Mouse (Mus musculus): ENCODE results near the gene Alox12.
A peak's percentile ranks its signal among the peaks of the same experiment; 100 is the strongest.

Alox12 gene

DNA sequence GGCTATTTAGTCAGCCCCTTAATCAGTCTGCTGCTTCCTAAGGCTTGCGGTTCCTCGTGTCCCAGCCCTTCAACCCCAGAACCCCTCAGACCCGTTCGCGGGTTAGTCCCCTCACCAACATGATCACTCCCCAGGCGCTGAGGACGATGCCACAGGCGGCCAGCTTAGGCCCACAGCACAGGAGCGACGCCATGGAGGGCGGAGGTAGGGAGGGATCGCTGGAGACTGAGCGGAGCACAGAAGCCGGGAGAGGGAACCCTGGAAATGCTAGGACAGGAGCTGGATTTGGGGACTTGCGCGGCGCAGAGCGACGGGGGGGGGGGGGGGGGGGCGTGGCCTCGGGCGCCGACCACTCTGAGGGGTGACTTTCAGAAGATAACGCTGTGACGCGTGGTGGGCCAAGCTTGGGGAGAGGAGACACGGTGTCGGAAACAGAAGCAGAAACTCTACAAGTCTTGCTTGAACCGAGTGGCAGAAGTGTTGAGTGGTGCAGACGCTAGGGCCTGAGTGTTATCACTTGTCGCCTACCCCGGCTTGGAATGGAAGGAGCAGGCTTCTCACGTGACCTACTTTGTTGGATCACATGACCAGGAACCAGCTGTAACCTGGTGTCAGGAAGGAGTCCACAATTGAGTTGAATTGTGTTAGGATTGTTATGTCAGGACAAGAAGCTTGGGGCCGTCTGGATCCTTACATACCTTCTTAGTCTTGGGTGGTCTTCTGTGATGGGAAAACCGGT lies 15.4 kb downstream of the Alox12 start, which contains the start of the genes Gm21988 and Rnasek:
TSS of gene Gm21988 (minus strand) at position 290 of the 739 bp plus-strand sequence.
TSS of gene Rnasek (minus strand) at position 302 of the 739 bp plus-strand sequence.
- peak; percentile 75 for DNase-seq (ENCODE audit: low read depth, low spot score)

DNA sequence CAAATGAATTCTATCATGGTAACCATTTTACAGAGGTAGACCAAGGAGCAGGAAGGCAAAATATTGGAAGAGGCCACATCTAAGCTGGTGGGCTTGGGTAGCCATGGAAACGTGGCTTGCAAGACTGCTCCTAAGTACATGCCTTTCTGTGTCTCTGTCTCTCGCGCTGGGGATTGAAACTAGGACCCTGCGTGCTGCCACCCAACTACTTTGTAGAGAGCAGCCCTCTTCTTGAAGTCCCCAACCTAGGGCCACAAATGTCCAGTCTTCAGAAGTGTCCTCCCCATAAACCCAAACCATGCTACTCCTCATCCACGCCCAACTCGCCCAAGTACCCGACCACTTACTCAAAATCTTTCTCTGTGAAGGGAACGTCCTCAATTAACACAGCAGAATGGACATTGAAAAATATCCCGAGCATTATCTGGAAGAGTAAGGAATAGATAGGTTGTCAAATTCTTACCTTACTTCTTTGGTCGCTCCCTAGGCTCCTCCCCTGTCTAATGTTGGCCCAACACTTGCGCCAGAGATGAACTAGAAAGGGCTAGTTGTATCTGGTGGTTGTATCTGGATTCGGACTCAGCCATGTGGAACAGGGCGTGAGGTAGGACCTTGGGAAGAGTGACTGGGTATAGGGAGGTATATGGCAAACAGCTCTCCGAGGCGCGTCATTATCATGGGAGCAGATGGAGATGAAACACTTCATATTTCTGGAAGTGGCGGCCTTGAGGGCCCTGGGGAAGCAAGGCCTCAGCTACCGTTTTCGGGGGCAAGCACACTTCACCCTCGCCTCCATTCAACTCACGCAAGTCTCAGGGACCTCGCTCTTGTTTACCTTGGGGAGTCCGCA lies 16.3 kb downstream of the Alox12 start:
- DNase-seq (ENCODE audit: low read depth, low spot score) = no peak

DNA sequence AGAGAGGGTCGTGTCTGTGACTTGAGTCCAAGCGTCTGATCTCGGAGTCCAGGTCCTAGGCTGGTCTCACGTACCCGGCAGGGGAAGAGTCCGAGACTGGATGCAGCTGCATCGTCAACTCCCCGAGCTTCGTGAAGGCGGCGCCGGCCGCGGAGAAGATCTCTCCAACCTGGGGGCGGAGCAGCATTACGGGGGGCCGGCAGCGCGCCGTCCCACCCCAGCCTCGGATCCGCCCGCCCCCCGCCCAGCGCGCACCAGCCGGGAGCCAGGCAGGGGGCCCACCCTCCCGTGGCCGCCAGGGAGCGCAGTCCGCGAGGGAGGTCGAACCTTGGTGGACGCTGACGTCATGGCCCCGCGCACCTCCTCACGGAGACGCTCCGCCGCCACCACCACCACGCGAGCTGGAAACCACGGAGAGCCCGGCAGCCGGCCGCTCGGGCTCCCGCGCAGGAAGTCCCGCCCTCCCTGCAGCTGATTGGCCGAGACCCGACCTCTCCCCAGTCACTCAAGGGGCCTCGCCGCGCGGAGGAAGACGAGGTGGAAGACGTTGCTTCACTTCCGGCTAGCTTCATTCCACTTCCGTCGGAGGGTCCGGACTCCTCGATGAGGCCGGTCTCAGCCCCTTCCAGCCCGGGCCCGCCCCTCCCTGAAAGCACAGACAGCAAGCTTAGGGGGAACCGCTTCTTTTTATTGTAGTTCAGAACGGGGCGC lies 17.5 kb downstream of the Alox12 start, which contains the start of gene 0610010K14Rik:
TSS of gene 0610010K14Rik (minus strand) at position 458 of the 711 bp plus-strand sequence.
- DNase-seq (ENCODE audit: low read depth, low spot score) = peak; percentile 91

DNA sequence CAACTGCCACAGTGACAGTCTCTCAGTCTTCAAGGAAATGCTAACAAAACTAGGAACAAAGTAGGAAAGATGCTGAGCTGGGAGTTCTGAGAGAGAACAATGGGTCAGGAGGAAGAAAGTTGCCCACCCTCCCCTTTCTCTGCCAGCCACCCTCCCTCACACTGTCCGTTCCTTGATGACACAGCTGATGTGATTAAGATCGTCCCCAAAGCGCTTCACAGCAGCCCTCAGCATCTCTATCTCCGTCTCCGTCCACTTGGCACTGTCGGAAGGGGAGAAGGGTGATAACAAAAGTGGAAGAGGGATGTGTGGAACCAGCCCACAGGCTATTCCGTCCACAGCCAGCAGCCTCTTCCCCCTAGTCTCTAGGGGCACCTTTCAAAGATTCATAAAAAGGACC lies 18.4 kb downstream of the Alox12 start:
- no peak for DNase-seq (ENCODE audit: low read depth, low spot score)

DNA sequence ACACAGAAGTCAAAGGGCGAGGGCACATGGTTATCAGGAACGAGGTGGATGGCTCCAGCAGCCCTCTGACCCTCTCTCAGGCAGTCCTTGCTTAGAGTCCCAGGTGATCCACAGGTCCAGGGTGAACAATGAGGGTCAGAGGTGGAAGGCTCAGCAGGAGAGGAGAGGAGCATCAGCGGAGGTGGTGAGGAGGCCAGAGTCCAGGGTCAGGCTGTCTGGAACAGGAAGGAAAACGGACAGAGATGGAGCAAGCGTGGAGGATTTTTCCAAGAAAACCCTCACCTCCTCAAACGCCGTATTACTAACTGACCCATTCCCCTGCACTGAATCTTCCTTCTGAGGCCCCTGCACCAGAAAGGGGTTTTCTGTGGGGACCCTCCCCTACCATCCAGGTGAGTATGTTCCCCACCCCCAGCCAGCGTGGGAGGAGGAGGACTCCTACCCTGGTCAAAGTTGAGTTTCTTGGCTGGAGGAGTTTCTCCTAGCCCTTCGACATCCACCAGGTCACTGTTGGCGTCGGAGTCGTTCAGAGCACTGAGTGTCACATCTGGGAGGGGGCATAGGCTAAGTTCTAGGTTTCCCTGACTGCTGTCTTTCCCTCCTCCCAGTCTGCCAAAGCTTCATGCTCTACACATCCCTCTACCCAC lies 19.8 kb downstream of the Alox12 start:
- DNase-seq (ENCODE audit: low read depth, low spot score) = no peak

DNA sequence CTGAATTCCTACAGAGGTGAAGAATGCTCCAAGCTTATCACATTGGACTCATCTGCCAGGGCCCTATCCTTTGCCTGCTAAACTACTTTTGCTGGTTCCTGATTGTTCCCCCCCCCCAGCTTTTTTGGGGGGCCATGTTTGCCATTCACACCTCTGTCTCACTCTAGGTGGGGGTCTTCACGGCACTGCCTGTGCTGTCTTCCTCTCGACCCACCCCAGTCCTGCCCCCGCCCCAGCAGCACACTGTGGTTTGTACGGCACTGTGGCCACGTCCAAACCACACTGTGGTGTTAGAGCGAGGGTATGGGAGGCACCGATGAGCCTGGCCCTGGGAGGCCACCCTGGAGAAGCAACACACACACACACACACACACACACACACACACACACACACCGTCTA lies 20.7 kb downstream of the Alox12 start:
- DNase-seq (ENCODE audit: low read depth, low spot score) = no peak

DNA sequence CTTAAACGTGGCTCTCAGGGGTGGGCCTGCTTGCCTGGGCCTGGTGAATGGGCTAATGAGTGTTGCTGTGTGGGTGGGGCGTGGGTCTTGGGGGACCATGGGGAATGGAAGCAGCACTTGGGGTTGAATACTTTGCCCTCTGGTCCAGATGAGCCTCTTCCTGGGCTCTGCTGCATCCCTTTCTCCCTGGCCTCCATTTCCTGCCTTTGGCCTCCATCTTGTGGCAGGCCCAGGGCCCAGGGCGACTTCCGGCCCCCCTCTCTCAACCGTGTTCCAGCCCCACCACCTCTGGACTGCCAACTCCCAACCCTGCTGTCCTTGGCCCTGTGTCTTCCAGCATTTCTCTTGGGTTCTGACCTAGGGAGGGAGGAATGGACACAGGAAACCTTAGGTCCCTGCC lies 21.1 kb downstream of the Alox12 start:
- DNase-seq (ENCODE audit: low read depth, low spot score) = no peak

DNA sequence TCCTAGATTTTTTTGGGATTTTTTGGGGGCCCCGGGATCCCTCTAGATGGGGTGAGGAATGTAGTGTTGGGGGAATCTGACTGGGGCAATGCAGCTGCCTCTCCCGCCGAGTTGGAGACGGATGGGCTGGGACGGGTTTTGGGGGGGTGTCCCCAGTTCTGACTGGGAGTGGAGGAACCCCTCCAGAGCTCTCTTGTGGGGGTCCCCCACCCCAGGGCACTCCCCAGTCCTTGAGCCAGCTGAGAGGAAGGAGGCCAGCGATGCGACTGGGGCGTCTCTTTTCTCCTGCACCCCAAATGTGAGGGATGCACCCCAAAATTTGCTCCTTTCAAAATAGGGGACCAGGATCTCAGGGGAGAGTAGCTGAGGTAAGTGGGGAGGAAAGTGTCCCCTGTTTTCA lies 22.1 kb downstream of the Alox12 start:
- no peak for DNase-seq (ENCODE audit: low read depth, low spot score)

DNA sequence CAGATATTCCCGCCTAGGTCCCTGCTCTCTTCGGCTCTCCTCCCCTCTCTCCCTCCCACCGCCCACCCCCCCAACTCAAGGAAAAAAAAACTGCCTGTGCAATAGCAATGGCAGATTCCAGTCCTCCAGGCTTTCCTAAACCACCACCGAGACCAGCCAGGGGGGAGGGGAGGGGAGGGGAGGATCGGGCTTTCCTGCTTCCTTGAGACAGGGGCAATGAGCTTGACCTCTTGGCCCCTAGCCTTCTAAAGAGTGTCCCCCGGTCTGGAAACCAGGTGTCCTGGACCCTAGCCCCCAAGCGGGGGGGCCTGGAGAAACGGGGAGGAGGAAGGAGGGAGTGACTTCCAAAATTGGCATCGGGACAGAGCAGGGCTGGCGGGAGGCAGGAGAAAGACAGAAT lies 22.6 kb downstream of the Alox12 start:
- DNase-seq (ENCODE audit: low read depth, low spot score) = no peak

DNA sequence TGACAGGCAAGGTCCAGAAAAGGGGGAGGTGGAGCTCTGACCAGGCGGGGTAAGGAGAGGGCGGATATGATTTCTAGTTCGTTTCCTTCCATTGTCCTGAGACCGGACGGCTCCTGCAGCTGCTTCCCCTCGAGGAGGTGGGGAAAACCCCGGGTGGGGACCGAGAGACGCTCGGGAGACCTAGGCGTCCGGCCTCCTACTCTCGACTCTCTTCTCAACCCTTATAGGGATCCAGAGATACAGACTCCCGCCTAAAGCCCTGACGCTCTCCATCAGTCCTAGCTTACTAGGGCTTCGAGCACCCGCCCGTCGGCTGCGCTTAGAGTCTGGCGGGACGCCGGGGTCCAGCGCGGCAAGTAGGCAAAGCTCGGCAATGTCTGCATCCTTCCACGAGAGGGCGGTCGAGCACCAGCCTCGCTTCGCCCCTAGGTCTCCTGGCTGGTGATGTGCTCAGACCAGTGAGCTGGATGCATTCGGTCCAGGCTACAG lies 24.9 kb downstream of the Alox12 start:
- peak; percentile 71 for DNase-seq (ENCODE audit: low read depth, low spot score)

DNA sequence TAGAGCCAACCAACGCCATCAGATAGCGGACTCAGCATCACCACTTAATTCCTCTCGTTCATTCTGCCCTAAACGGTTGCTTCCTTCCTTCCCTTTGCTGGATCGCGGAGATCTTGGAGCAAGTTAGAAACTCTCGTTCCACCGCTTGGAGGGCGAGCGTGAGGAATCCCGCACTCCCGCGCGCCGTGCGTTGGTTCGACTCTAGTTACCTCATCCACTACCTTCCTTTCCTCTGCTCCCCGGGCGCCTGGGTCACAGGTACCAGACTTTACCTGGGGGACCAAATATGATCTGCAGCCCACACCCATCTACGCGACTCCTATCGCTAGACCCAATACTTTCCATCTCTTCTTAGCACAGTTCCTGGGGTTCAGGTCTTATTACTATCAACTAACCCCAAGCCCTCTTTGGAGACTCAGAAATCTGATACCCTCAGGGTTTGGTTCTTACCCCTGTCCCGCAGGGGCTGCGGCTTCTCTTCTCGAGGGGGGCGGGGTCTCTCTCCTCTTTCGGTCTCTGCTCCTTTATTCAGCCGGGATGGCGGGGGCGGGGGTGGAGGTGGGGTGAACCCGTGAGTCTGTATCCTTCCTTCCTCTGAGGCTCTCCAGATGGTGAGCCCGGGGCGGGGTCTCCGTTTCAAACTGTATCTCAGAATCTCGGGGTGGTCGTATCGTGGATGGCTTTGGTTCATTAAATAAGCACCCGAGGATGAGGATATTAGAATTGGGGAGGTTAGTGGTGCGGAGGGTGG lies 25.7 kb downstream of the Alox12 start, which contains the start of gene Bcl6b:
TSS of gene Bcl6b (minus strand) at position 539 of the 751 bp plus-strand sequence.
- DNase-seq (ENCODE audit: low read depth, low spot score) = no peak

DNA sequence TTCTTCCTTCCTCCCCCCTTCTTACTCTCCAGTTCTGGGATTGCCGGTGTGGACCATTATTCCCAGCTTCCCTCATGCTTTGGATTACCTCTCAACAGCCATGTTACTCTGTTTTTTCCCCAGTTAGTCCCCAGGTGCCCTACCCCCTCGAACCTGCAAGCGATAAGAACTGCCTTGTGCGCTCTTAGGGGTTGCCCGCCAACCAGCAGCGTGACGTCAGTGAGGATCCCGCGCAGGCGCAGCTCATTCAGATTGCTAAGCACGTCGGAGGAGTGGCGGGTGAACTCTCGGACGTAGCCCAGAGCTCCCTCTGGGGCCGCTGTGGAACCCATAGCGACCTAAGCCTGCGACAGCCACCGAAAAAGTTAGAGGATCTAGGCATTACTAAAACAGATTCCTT lies 26.3 kb downstream of the Alox12 start:
- DNase-seq (ENCODE audit: low read depth, low spot score) = peak; percentile 68

DNA sequence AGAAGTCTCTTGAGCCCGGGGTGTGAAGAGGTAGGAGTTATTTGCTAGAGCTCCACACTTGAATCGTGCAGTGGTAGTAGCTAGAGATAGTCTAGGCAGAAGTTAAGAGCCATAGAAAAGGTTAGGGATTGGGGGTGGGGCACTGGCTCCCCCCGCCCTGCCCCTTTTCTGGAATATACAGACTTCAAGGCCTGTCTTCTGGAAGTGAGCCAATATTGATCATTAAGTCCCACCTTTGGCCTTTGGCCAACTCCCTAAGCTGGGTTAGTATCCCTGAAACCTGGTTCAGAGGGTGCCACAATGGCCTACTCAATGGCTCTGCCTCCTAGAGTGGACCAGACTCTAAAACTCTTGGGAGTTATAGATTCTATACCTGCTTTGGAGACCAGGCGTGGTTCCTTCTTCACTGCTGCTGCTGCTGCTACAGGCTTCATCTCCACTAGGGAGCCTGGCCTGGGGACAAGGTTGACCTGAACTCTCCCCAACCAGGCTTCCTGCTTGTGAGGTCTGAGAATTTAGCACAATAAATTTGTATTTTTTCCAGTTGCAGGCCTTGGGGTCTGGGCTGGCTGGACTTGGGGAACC lies 27.4 kb downstream of the Alox12 start:
- no peak for DNase-seq (ENCODE audit: low read depth, low spot score)

DNA sequence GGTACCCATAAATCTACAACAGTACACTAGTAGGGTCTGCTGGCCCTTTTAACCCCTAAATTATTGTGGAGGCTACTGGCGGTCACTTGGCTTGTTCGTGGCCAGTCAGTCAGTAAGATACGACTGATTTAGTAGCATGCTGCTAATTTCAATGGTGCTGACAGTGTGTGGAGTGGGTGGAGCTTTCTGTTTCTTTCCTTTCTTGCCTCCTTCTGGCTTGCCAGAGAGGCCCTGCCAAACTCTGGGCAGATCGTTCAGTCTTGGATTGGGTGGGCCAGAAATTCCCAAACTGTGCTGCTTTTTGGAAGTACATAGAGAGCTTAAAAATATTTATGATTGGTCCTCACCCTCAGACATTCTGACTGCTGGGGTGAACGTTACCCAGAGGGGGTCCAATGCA lies 28.0 kb downstream of the Alox12 start:
- DNase-seq (ENCODE audit: low read depth, low spot score) = no peak

DNA sequence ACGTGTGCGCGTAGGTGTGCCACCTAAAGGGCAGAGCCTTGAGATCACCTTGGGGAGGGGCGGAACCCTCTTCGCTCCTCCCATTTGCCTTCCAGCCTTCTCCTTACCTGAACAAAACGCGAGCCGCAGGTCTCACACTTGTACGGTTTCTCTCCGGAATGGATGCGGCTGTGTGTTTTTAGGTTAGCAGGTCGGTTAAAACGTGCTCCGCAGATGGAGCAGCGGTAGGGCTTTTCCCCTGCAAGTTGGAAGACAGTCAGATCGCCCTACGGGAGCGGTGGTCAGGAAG lies 28.6 kb downstream of the Alox12 start:
- DNase-seq (ENCODE audit: low read depth, low spot score) = no peak

DNA sequence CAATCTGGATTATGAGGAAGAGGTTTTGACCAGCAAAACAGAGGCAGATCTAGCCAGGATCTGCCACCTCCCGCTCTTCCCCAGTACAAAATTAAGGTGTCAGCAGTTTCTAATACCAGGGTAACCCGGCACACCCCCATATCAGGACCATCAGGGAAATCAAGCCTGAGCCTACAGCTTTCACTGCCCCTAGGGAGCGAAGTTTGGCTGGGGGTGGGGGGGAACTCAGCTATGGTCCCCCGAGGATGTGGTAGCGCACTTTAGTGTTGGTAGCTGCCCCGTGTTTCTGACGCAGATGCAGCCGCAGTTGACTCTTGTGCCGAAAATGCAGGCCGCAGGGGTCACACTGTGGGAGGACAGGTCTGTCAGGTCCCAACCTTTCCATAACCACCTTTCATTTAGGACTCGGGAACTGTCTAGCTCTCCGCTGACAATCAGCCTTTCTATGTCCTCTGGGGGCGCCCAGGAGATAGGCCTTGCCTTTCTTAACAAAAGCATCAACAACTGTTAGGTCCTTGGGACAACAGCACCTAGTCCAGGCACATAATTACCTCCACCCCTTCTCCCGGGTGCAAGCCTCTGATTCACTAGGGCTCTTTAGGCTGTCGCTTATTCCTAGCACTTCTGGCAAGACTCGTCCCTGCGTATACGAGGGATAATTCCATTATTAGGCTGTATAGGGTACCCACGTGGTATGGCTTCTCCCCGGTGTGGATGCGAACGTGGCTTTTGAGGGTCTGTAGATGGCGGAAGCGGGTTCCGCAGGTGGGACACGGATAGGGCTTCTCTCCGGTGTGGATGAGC lies 29.2 kb downstream of the Alox12 start:
- no peak for DNase-seq (ENCODE audit: low read depth, low spot score)

DNA sequence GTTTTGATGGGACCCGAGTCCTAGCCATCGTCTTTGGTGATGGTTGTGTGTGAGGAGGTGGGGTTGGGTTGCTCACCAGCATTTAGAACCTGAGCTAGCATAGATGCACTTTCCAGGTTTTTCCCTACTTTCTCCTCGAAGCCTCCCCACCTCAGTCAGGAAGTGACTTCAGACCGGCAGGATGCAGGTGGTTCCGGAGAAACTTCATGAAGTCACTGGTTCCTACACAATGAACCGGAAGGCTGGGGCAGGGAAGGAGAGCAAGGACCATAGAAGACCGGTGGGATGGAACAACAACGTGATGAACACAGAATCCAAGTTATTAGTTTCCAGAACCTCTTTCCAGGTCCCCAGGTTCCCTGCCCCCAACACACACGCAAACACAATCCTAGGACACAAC lies 31.4 kb downstream of the Alox12 start:
- DNase-seq (ENCODE audit: low read depth, low spot score) = no peak

DNA sequence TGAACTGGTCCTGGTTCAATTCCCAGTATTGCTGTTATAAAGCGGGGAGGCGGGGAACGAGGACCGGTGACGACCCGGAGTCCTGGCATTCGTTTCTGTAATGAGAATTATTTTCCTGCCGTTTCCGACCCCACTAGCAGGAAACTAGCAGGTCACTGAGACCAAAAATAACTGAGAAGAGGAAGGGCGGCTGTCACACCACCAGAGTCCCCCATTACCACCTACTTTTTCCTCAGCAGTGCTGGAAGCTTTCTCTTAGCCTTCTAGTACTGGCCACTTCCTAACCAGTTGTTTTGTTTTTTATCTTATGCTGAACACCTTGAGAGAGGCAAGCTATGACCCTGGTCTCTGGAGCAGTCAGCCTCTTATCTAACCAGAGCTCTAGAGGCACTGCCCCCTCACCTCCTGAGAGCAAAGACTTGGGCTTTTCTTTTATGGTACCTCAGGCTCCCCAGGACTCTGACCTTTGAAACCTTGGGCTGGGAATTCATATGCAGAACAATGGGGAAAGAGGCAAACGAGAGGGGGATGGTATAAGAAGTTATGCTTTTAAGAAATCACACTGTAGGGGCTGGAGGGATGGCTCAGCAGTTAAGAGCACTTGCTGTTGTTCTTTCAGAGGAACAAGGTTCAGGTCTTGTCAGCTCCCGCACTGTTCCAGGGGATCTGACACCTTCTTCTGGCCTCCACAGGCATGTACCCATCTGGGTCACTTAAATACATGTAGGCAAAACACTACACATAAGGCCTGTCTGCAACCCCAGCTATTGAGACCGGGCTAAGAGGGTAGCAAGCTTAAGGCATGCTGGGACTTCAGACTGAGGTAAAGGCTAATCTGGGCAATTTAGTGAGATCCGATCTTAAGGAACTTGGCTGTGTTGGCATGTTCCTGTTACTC lies 33.3 kb downstream of the Alox12 start:
- DNase-seq (ENCODE audit: low read depth, low spot score) = no peak
